Mouse (Mus musculus): ENCODE data around the gene Pip4k2b. TPM values are rescaled to one million over a fixed set of nuclear protein-coding genes. Genes with fewer than 3 reads are reported as not detected.
"Not testable (repeated sequence)": the region's sequence is repeated elsewhere in the genome, so short reads cannot be mapped to it uniquely, and the experiment has no call there.

Pip4k2b gene
- total RNA-seq, 2 experiments from 2014 or later, result 20.7 to 22.6 TPM

DNA sequence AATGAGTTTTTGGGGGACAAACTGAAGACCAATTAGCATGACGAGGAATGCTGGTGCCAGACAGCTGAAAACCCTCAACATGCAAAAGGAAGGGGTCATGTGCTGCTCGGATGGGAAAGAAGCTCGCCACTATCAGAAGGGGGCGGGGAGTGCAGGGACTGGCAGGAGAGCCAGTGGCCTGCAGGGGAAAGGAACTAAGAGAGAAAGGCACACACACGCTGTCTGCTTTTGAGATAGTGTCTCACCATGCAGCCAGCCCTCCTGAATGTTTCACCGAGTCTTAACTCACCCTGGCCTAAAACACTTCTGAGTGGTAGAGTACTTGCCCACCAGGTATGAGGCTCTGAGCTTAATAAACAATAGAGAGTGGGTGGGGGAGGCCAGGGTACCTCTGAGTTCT lies 14.4 kb upstream of the Pip4k2b start:
- no peak for DNase-seq
- intact Hi-C loops (cut with DNase I), result no loop called here

DNA sequence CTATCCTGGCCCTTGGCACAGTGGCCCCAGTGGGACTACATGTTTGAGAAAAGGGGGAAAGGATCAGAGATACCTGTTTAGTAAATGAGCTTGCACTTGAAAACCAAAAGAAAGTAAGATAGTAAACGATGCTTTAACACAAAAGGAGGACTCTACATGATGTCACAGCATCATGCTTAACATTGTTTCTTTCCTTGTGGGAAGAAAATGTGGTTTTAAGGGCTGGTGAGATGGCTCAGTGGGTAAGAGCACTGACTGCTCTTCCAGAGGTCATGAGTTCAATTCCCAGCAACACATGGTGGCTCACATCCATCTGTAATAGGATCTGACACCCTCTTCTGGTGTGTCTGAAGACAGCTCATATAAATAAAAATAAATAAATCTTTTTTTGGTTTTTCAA lies 13.6 kb upstream of the Pip4k2b start:
- intact Hi-C loops (cut with DNase I), result no loop called here
- no peak for DNase-seq

DNA sequence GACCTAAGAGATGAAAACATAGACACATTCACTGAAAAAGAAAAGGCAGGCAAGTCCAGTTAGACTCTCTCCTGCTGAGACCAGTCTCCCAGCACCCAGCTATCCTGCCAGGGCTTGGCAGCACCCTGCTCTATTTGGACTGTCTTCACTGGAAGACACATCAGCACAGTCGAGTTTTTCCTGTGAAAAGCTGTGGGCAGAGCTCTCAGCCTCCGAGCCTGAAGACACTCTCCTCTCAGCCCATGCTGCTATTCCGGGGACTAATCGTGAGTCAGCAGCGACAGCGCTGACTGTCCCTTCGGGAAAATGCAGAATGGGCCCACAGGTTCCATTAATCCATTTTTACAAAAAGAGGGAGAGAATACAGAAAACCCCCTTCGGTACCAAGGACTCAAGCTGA lies 8.8 kb upstream of the Pip4k2b start:
- intact Hi-C loops (cut with DNase I), result no loop called here
- DNase-seq, result no peak

DNA sequence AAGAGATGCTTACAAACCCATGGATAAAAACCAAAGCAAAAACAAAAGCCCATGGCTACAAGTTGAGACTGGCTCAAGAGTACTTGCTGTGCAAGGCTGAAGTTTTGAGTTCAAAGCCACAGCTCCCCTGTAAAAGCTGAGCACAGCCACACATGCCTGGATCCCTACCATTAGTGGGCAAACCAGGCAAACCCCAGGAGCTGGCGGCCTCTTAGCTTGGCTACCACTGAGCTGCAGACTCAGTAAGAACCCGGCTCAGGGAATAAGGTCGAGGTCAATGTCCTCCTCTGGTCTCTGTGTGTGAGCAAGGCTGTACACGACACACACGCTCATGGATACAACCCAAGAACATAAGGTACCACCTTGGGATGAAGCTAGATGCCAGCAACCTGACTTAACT lies 4.0 kb upstream of the Pip4k2b start:
- intact Hi-C loops (cut with DNase I), result loop anchor here (5.0 kb wide), 1 partner anchor 101 kb away; no protein-coding TSS in a partner anchor
- no peak for DNase-seq

DNA sequence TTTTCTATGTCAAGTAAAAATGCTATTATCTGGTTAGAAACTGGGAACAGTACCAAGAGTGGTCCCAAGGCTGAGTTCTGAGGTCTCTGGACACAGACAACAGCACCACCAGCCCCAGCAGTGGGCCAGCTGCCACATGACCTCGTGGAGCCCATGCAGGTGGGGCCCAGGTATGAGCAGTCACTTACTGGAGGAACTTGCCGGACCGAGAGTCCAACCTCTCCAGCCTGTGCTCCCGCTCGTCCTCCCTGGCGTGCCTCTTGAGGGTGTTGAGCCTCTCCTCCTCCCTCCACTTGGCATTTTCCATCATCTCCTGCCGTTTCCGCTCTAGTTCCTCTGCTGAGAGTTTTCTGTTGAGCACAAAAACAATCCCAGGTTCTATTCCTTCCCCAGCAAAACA lies 3.3 kb upstream of the Pip4k2b start:
- no peak for DNase-seq
- intact Hi-C loops (cut with DNase I), result loop anchor here (5.0 kb wide), 1 partner anchor 100 kb away; no protein-coding TSS in a partner anchor

DNA sequence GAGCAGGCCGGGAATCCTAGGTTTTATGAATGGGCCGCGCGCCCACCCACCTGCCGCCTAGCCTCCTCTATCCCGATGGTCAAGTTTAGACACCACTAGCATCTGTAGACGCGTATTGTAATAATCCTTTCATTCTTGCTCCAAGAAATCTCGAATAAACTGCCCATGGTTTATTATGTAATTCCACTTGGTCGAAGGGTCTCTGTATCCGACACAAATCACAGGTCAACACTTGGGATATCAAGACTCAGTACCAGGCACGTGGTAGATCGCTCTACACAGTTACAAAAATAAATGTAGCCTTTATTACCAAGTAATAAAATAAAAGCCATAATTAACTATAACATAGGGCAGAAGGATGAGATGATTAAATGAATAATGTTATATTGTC lies 822 bp upstream of the Pip4k2b start:
- intact Hi-C loops (cut with DNase I), result loop anchor here (2.0 to 5.0 kb wide), 2 partner anchors 39 to 98 kb away; no protein-coding TSS in a partner anchor

DNA sequence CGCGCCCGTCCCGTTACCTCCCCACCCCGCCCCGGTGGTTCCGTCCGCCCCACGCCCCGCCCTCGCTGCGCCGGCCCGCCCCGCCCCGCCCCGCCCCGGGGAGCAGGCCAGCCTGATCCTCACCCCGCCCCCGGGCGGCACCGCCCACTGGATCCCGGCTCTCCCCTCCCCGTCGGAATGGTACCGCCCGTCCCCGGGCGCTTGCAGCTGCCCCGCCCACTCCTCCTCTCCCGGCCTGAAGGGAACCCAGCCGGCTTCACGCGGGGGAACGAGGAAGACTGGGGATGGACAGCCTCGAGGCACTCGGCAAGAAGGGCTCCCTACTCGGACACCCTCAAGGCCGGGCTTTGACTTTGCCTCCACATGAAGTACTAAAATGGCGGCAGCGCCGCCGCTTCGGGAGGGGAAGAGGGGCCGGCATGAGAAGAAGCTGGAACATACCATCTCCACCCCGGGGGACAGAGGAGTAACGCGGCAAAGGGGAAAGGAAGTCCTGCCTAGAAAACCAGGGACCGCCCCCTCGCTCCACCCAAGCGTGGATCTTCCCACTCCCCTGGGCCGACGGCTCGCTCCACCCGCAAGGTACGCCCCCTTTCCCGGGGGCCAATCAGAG lies 320 bp upstream of the Pip4k2b start:
- DNase-seq, result peak; percentile 98 to 99
- intact Hi-C loops (cut with DNase I), result loop anchor here (2.0 to 5.0 kb wide), 2 partner anchors 38 to 98 kb away; no protein-coding TSS in a partner anchor

More for the DNA sequence above, 822 bp upstream of the Pip4k2b start:
- DNase-seq, result no peak

DNA sequence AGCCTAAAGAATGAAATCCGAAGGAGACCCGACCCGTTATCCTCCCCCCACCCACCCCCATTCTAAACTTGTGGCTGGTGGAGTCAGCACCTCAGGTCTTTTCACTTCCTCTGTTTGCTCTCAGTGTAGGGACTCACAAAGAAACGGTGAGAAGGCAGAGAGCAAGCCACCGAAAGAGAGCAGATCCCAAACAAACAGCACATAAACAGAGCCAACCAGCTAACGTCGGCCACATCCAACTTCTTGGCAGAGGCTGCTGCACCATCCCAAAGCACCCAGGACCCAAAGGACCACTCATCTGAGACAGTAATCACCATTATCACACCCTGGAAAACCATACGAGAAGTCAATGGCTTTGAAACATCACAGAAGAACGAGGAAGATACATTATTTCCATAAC lies 1.1 kb downstream of the Pip4k2b start:
- intact Hi-C loops (cut with DNase I), result no loop called here
- no peak for DNase-seq

DNA sequence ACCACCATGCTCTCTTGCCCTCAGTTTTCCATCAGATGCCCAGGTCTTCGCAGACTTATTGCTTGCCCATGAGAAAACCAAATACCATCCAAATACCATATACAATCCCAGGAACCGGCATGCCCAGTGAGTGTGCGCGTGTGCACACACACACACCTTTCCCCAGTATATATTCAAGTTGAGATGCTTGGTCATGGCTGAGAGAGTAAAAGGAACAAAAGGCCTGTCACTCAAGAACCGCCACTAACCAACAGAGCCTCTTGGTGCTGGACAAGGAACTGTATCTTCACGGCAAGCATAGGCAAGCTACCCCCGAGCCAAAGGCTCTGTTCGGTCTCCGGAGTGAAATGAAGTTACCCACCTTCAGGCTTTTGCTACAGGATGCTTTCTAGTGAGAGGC lies 1.9 kb downstream of the Pip4k2b start:
- DNase-seq, result no peak
- intact Hi-C loops (cut with DNase I), result no loop called here

DNA sequence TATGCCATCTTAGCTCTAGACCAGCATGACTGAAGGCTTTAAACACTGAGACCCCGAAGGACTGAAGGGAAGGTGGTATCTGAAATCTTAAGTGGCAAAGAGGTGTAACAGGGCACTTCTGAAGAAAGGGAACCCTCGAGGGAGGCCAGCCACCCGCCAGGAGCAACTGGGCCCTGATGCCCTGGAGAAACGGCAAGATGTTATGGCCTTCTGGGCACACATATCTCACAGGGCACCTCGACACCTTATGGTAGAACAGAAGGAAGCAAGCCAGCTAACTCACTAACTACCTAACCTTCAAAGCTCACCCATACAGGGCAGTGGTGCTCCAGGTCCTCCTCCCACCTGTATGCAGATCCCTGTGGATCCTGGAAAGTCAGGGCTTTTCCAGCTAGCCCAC lies 2.3 kb downstream of the Pip4k2b start:
- intact Hi-C loops (cut with DNase I), result no loop called here

DNA sequence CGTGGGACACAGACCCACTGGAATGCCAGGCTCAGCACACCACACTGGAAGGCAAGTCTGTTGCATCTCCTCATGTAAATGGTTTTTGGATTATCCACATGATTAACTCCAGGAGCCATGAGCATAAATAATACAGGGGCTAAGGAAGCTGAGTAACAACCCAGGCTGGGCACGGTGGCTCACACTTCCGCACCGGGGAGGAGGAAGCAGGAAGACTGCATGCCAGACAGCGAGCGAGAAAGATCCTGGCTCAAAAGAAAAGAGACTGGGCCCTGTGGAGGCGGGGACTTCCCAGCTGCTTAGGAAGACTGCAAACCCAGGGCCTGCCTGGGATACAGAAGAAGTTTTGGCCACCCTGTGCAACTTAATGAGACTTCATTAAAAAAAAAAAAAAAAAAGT lies 4.3 kb downstream of the Pip4k2b start:
- peak; percentile 28 to 42 for DNase-seq
- intact Hi-C loops (cut with DNase I), result no loop called here

More for the DNA sequence above, 2.3 kb downstream of the Pip4k2b start:
- DNase-seq, result no peak

DNA sequence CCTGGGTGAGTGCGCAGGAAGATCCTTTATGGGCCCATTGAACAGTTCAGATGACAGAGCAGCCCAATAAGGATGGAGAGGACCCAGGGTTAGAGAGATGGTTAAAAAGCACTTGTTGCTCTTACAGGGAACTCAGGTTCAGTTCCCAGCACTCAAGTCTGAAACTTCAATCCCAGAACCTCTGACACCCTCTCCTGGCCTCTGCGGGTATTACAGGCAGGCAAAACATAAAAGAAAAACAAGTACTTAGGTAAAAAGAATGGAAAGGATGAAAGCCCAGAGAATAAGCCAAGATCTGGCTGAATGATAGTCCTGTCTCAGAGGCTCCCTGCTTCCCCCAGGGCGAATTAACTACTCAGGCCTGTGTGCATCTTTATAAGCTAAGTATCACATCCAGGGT lies 5.3 kb downstream of the Pip4k2b start:
- intact Hi-C loops (cut with DNase I), result no loop called here
- DNase-seq, result no peak

DNA sequence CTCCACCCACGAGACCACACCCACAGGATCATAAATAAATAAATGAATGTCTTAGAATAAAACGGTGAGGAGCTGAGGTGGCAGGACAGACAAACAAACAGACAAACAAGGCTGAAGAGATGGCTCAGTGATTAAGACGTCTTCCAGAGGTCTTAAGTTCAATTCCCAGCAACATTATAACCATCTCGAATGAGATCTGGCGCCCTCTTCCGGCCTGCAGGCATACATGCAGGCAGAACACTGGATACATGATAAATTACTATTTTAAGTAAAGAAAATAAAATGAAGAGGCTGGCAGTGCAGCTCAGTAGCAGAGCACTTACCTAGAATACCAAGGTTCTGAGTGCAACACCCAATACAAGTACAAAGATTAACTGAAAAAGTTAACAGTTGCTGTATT lies 5.8 kb downstream of the Pip4k2b start:
- intact Hi-C loops (cut with DNase I), result no loop called here
- DNase-seq, result no peak

DNA sequence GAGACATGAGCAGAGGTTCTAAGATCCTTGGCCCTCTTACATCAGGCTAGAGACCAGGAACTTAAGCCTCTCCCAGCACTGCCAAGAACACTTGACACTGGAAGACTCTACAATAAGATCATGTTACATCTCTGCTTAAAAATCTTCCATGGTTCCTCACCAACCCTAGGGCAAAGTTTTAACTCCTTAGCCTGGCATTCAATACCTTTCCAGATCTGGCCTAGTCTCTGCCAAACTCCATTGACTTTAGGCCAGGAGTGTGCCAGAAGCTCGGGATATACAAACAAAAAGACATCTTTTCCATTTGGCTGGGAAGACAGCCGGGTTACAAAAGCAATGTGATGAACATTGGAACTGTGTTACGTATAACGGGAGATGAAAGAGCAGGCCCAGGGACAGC lies 6.9 kb downstream of the Pip4k2b start:
- intact Hi-C loops (cut with DNase I), result no loop called here

DNA sequence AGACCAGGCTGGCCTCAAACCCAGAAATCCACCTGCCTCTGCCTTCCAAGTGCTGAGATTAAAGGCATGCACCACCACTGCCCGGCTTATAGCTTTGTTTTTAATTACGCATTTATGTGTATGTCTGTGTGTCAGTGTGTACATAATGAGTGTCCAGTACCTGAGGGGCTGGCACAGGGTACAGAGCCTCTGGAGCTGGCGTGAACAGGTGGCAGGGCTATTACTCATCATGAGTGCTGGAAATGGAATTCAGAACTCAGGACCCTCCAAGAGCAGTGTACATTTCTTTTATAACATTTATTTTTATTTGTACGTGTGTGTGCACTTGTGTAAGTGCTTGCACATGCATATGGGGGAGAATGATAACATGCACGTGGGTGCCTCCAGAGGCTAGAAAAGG lies 7.9 kb downstream of the Pip4k2b start:
- intact Hi-C loops (cut with DNase I), result no loop called here
- no peak for DNase-seq

More for the DNA sequence above, 6.9 kb downstream of the Pip4k2b start:
- no peak for DNase-seq

DNA sequence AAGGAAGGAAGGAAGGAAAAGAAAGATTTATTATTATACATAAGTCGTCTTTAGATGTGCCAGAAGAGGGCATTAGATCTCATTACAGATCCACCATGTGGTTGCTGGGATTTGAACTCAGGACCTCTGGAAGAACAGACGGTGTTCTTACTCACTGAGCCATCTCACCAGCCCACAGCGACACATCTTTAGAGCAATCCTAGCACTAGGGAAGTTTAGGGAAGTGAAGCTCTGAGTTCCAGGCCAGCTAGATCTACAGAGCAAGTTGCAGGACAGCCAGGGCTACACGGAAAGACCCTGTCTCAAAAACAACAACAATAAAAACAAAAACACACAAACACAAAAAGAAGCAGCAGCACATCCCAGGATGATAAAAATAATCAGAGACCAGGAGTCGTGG lies 9.7 kb downstream of the Pip4k2b start:
- intact Hi-C loops (cut with DNase I); DNase-seq: not testable (repeated sequence)

DNA sequence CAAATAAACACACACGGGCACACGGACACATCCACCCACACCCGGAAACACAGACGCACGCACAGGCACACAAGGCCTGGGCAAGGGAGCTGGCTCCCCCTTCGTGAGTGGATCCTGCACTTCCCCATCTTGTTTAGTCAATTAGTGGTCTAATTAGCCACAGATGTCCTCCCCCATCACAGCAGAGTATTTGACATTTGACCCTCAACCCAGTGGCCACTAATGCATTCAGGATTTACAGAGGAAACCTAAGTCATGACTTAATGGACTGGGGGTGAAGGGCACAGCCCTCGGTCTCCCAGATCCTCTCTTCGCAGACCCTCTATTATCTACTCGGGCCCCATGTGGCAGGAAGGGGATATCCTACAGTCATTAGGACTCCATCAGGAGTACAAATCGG lies 10.8 kb downstream of the Pip4k2b start:
- DNase-seq, result no peak
- intact Hi-C loops (cut with DNase I), result no loop called here

DNA sequence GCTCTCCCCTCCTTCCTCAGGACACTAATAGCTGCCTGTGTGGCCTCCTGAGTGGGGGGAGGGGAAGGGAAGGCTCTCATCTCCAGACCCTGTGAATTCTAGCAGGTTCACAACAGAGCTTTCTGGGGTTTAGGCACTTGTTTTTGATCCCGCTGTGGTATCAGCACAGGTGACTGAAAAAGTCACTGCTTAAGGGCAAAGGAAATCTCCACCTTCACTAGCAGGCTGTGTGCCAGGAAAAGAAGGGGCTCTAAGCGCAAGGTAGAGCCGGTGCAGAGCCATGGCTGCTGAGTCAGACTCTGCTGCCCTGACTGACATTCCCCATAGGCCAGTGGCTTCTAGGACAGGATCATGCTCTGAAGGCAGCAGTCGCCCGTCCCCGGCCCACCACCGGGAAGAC lies 15.8 kb downstream of the Pip4k2b start:
- intact Hi-C loops (cut with DNase I), result no loop called here

DNA sequence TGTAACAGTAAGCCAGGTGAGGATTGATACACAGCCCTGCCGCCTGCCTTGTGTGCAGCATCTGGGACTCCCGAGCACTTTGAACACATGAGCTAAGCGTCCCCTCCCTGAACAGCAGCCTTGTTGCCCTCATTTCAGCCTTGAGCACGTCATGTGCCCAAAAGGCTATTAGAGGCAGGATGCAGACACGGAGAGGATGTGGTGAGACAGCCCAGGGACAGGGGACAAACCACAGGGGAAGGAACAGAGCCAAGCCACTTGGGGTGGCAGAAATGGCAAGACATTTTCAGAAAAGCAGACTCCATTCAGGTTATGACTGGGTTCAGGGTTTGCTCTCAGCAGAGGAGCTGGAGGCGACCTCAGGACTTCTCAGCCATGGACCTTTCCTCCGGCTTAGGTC lies 16.2 kb downstream of the Pip4k2b start:
- intact Hi-C loops (cut with DNase I), result no loop called here
- DNase-seq, result no peak

More for the DNA sequence above, 15.8 kb downstream of the Pip4k2b start:
- no peak for DNase-seq

DNA sequence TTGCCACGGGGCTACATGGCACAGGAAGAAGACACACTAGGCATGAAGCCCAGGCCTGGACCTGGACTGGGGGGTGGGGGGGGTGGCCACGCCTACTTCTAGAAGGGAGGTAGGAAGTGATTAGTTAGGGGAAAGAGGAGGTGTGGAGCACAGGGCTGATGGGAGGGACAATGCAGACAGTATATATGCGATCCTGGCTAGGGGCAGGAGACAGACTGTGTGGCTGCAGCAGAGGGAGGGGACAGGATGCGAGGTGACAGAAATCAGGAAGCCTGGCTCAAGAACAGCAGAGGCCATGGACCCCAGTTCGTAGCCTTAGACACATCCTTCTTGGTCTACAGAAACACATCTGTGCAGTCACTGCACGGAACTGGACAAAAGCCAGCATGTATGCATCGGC lies 20.8 kb downstream of the Pip4k2b start:
- no peak for DNase-seq
- intact Hi-C loops (cut with DNase I), result no loop called here

DNA sequence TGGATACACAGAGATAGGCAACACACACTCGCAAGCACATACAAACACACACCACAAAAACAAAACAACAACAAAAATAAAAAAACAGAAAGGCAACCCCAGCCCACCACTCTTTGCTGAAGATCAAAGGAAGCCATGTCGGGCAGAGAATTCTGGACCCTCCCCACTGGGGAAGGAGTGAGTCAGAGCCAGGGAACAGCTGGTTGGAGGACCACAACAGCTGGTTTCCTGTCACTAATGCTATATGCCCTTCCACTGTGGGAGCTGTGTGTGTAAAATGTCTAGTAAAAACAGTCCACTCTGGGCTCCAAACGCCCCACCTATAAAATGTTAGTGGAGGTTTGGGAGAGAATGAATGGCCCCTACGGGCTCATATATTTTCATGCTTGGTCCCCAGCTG lies 23.2 kb downstream of the Pip4k2b start:
- DNase-seq, result no peak
- intact Hi-C loops (cut with DNase I), result no loop called here

DNA sequence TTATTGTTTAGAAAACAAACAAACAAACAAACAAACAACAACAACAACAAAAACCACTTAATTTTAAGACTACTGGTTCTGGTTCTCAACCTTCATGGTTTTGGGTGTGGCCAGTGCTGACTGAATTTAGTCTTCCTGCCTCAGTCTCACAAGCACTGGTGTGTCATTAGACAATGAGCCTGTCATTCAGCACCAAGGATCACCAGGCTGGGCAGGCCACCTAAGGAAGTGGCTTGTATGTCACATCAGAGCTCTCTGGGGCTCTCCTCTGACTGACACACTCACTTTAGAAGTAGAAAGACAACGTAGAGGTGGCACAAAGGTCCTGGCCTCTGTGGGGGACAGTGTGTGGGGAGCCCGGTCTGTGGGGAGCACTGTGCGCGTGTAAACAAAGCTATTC lies 25.5 kb downstream of the Pip4k2b start:
- DNase-seq, result no peak
- intact Hi-C loops (cut with DNase I), result no loop called here

All from heart, postnatal 14 days (tissue).